Mouse (Mus musculus) heart, postnatal 25 days (tissue): ENCODE measurements at regions not wholly inside any gene's neighbourhood (a gene's known extent, or its start where the extent isn't known, plus 50 kb on each side); places are given as distances from the start of the nearest gene placed in this dataset.

Source experiments
- DNase-seq: peaks from one replicate; pipeline ENCODE4 v3.0.0; 2022; ENCODE audit warnings: low spot score
- intact Hi-C: fragments of 180-260 bp; cut with DNase I; formaldehyde crosslinking; loops from one replicate; pipeline ENCODE4 v1.15.1; 2025

DNA sequence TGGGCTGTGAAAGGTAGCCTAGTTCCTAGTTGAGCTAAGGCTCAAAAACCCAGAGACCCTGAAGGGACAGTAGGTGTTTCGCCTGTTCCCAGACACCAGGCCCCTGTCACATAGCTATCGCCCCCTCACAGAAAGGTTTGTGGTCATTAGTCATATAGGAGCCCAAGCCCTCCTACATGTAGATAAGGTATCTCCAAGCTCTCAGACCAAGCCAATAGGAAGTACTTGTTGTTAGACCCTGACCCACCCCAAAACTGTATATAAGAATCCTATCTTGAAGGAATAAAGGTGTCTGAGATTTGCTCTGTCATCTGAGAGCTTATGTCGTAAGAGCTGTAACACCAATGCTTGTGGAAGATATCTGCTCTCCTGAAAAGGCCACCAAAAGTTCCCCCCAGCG is 174.8 kb downstream of the Phlda1 start:
- intact Hi-C loops, result no loop called here
- DNase-seq, result no peak

DNA sequence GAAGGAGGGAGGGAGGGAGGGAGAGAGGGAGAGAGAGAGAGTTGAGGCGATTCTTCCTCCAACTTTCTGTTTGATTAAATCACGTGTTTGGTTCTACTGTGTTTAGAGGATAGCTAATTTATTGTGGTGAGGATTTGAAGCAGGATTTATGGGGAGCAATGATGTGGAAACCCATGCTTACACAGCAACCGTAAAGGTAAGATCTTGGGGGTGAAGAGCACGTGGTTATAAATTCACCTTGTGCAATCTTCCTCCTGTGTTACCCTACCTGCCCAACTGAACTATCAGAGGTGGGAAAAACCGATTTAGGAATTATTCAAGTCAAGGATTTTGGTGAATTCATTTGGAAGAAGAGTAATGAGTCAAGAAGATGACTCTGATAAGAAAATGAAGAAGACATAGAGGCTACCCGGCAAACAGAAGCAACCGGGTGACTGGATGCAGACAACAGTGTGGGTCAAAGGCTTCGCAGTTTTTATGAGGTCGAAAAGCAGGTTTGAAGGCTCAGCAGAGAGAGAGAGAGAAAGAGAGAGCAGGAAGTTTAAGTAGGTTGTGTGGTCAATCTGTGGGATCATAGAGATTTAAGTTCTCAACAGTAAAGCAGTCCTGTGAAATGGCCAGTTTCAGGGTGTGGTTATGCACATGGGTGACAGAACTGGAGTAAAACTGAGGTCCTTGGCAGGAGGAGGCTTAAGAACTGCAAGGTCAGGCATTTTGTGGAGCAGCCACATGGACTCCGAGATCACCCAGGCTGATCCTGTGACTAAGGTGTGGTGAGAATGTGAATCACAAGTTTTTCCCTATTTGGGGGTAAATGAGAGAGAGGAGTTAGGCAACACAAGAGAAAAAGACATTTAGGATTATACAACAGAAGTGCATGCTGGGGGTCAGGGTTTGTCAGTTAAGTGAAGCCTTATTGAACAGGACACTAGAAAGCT is 178.6 kb downstream of the Phlda1 start:
- intact Hi-C loops, result no loop called here
- no peak for DNase-seq

- DNase-seq, result no peak
- intact Hi-C loops, result no loop called here
These were observed 180.5 kb downstream of the Phlda1 start for GRCm38 (mm10) chr10:111686585-111686984.

DNA sequence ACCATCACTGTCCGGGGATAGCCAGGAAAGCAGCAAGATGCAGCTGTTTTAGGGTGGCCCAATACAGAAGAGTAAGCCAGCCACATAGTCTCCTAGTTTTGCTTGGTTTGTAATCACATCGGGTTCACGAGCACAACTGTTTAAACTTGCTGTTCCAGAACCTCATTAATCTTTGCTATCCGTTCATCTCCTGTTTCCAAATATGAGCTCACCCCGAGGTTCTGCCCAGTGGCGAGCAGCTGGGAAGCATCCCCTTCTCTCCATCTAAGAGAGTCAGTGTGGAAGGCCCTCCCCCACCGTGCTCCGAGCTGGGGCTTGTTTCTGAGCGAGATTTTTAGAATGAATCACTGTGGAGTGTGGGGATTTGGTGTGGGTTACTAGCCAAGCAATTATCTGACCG is 183.5 kb downstream of the Phlda1 start:
- intact Hi-C loops, result no loop called here
- DNase-seq, result peak; percentile 76

DNA sequence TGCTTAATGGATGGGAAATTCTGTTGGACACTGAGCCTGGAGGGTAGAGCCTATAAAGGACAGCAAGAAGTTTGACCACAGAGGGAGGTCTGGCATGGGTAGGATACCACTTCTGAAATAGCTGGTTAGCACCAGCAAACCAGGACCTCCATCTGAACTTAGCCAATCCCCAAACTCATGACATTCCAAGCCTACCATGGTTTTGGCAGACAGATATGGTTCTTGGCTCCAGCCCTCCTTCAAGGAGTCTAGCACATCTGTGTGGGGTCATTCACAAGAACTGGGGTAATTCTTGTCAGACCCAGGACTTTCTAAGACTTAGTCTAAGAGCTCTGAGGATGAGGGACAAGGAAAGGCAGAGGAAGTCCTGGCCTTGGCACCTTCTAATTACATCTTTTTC is 187.7 kb downstream of the Phlda1 start:
- no peak for DNase-seq
- intact Hi-C loops, result no loop called here

DNA sequence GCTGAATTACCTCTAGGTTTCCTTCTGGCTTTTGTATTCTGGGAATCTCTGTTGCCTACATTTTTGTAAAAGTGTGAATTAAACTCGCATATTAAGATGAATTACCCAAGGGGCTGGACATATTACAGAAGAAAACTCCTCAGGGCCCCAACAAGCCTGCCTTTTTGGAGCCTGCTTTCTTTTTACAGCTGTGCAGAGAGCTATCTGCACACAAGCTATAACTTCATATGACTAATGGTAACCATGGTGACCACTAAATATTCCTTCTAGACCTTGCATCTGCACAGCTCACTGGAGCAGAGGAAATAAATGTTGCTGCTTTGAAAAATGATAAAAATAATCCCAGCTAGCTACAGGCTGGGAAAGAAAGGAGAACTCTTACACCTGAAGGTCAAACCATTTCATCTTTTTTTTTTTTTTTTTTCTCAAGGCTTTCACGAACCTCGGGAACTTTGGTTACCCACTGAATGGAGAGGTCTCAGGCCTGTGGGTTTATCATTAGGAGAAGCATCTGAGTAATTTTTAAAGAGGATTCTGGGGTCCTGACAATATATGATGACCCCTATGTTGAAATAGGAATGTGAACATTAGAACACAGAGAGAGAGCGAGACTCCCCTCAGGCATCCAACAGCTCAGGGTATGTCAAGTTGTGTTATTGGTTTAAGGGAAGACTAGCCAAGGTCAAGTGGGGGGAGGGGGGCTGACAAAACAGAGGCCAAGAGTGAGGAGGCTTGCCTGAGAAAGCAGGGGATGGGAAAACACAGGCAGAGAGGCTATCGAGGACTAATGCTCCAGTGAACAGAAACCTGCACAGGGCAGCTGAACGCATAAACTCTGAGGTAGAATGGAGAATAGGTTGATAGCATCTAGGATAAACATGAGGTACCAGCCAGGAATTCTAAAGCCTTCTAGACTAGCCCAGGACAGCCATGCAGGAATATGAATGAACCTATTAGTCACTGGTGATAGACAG is 188.4 kb downstream of the Phlda1 start:
- intact Hi-C loops, result no loop called here
- no peak for DNase-seq

- intact Hi-C loops, result no loop called here
- no peak for DNase-seq
These were observed 190.1 kb downstream of the Phlda1 start for GRCm38 (mm10) chr10:111695918-111696760.

DNA sequence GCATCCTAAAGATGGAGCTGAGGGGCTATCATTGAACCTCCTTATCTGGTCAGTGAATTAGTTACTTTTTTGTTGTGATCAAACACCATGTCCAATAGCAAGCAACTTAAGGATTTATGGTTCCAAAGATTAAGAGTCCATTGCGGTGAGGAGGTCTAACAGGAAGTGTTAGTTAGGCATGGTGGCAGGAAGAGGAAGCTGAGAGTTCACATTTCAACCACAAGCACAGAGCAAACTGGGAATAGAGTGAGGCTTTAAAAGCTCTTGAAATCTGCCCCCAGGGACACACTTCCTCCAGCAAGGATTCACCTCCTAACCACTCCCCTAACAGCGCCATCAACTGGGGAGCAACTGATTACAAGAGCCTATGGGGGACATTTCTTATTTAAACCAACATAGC is 190.9 kb downstream of the Phlda1 start:
- intact Hi-C loops, result no loop called here
- DNase-seq, result no peak

DNA sequence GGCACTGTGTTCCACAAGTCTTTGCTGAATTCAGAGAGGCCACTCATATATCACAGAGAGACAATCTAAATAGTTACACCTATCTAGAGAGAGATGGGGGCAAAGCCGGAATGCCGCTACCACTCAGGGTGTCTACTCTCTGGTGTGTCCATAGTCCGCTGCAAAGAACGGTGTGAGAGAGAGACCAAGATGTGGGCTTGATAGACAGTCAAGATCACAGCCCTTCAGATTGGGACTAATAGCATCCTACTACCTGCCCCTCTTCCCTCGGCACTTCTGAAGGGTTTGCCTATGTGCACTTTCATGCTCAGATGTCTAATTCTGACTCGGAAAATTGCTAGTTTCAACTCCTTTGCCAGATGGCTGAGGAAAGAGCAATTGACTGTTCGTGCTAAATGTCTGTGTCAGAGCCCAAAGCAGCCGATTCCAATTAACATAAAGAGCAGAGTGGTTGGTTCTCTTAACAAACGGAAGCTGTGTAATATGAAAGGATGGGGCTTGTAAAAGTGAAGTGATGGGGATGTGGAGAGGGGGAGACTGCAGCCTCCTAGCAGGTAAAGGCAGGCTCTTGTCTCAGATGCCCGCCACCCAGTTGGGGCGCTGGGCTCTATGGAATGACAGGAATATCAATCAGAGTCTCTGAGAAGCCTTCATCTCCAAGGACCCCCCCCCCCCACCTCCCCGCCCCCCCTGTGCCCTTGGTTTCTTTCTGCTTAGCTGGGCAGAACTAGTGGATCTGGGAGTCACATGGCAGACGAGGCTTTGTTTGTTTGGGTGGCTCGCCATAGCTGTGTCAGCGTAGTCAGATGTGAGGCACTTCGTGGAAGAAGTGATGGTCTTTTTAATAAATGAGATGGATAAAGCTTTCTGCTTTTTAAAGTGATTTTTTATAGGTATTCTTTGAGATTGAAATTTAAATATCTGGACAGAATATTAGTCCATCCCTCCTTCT is 193.7 kb downstream of the Phlda1 start:
- no peak for DNase-seq
- intact Hi-C loops, result no loop called here

DNA sequence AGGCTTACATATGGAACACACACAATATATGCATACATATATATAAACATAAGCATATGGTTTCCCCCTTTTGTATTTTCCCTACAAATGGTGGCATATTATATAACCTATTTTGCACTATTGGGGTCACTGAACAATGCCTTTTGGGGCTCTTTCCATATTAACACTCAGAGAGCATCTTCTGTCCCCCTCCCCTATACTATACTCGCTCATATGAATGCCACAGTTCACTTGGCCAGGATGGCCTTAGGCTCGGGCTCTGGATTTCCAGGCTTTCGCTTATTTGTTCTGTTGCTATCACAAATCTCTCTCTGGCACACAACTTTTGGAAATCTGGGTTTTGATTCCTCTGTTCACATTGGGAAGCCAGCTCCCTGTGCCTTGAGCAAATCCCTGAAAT is 194.5 kb downstream of the Phlda1 start:
- no peak for DNase-seq
- intact Hi-C loops, result no loop called here

- intact Hi-C loops, result no loop called here
- DNase-seq, result no peak
These were observed 195.1 kb downstream of the Phlda1 start for GRCm38 (mm10) chr10:111701138-111701537.

- intact Hi-C loops, result no loop called here
- no peak for DNase-seq
These were observed 196.3 kb downstream of the Phlda1 start for GRCm38 (mm10) chr10:111702435-111702834.

DNA sequence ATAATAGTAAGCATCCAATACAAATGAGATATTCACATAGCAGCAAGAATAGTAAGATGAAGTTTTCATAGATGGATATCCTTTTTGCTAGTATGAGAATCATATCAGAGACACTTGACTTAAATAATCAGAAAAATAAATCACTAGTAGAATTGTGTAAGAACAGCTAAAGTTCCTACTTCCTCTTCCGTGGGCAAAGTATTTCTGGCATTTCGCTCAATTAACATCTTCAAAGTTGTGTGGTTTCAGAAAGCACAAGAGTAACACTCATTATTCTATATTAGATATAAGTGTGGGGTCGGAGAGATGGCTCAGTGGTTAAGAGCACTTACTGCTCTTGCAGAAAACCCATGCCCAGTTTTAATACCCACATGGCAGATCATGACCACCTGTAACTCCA is 197.4 kb downstream of the Phlda1 start:
- DNase-seq, result no peak
- intact Hi-C loops, result no loop called here

DNA sequence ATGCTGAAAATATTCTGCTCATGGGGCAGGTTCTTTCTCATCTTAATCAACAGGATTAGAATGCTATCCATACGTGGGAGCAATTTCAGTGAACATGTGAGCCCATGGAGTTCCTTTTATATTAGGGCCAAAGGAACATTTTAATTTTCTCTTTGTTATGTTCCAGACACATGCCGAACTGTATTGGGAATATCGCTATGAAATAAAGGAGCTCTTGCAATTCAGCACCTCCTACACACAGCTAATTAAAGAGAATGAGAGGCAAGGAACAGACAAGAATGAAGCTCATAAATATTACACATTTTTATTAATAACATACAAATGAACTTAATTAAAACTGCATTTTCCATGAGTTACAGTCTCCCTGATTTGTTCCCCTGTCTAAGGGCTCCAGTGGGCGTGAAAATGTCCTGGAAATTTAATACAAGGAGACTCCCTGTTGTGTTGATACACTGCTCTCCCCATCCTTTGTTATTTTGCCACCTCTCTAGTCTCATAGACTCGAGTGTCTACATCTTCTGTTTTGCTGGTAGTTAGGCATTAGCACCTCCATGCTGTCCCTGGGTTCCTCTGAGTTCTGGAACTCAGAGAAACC is 205.5 kb downstream of the Phlda1 start:
- DNase-seq, result no peak
- intact Hi-C loops, result no loop called here

DNA sequence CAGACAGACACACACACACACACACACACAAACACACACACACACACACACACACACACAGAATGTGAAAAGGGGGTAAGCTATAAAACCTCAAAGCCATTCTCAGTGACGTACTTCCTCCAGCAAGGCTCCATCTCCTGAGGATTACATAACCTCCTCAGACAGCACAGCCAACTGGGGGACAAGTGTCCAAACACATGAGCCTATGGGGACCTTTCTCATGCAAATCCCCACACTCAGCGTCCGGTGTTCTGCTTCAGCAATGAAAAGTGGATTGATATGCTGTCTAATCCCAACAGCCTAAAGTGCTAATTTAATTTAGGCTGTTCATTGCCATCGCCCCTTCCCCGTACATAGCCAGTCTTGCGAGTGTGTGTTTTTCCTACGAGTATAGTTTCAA is 206.9 kb downstream of the Phlda1 start:
- intact Hi-C loops, result no loop called here
- no peak for DNase-seq

GRCm38 (mm10) chr10:111713676-111714075 is 207.6 kb downstream of the Phlda1 start:
- intact Hi-C loops, result no loop called here
- DNase-seq, result no peak

- DNase-seq, result no peak
These were observed 209.1 kb downstream of the Phlda1 start for GRCm38 (mm10) chr10:111715172-111715571.

DNA sequence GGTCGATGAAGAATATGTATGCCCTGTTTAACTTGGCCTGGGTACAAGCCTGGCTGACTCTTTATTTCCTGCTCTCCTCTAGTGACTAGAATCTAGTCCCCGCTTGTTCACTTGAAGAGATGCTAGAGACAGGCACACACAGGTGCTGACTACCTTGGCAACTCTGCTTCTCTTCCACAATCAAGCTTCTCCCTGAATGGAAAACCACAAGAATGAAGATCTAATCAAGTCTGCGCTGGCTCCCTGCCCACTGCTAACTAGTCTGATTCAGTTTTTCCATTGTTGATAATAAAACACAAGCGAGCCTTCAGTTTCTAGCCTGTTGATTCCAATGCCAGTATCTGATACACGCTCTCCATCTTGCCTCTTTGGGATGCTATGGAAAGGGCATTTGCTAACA is 213.5 kb downstream of the Phlda1 start:
- intact Hi-C loops, result no loop called here
- DNase-seq, result no peak

More at GRCm38 (mm10) chr10:111715172-111715571, 209.1 kb downstream of the Phlda1 start:
- intact Hi-C loops, result no loop called here
